Mouse (Mus musculus): ENCODE data around the gene Antxr1. TPM values are rescaled to one million over a fixed set of nuclear protein-coding genes. Genes with fewer than 3 reads are reported as not detected.

Gene Antxr1
- 4.7 and 5.5 TPM in 2 replicates for polyA plus RNA-seq (2014; fragmentation: Nextera tagmentation; extraction: Ambion mirVana)

DNA sequence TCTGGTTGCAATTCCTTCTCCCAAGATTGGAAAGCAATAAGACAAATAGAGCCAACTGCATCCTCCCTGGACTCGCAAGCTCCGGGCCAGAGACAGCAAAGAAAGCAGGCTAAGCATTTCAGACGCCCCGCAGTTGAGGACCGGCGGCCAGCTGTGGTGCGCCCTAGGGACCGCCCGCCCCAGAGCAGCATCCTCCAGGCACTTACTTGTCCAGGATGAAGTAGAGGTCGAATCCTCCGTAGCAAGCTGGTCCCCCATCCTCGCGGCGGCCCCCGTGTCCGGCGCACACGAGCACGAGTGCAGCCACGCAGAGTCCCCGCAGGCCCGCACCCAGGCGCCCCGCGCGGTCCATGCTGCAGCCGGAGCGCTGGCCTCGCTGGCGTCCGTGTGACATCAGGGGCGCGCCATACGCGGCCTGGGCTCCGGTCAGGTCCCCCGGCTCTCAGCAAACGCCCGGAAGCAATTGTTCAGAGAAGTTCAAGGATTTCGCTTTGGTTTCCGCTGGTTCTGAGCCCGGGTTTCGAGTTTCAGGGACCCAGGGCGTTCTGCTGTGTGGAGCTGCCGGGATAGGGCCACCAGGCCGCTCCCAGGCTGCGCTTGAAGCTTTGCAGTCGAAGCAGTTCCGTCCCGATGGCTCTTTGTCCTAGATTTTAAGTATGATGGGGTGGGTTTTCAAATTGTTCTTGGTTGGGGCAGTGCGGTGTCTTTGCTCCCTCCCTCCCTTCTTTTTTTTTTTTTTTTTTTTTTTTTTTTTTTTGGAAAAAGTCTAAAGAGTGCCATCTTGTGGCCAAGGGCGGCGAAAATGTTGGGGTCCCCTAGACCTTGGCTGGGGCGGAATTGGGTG lies at the start of gene Antxr1:
Antxr1 (minus strand) TSS at position 731 of the 844 bp plus-strand sequence.
- H3K9ac ChIP-seq: peak within 1 kb of the TSS; percentile 73
- H3K4me1 ChIP-seq (replicated peaks; ENCODE audit: control insufficient read depth, insufficient read depth, low read length): peaks cover 16% of the 10 kb centered on the region
- DNase-seq (ENCODE audit: low spot score): peak; percentile 70
- H3K36me3 ChIP-seq (replicated peaks; ENCODE audit: control insufficient read depth, insufficient read depth): no peaks in the 10 kb centered on the region
- peak within 1 kb of the TSS; percentile 80 for H3K4me2 ChIP-seq (replicated peaks)
- peak; percentile 78; the same call in 1 of the 2 replicates for ATAC-seq (ENCODE audit: low FRiP score)
- H3K27me3 ChIP-seq (ENCODE audit: control insufficient read depth, insufficient read depth, low read length): no peaks in the 10 kb centered on the region
- peak within 1 kb of the TSS; percentile 64 for H3K27ac ChIP-seq
- WGBS: under 1% methylated on average over 54 of the region's 54 CpGs
- H3K4me3 ChIP-seq (replicated peaks; ENCODE audit: low read length): peak within 1 kb of the TSS; percentile 57
- H3K9me3 ChIP-seq (ENCODE audit: control insufficient read depth, low read length): no peaks in the 10 kb centered on the region

DNA sequence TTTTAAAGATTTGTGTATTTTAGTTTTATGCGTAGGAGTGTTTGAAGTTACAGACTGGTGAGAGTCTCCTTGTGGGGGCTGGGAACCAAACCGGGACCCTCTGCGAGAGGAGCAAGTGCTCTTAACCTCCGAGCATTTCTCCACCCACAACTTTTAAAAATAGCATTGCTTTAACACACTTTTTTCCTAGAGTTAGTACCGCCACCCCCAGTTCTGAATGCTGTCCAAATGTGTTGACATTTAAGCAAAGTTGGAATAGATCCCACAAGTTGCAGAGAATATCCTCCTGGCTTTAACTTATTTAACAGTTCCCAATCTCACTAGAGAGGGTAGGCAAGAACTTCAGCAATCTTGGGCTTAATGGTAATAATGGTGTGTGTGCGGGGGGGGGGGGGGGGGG lies 49.1 kb upstream of the Antxr1 start:
- Histone ChIP-seq H3K9me3 (ENCODE audit: control insufficient read depth, low read length) (no peaks in the 10 kb centered on the region), H3K27me3 (ENCODE audit: control insufficient read depth, insufficient read depth, low read length) (no peaks in the 10 kb centered on the region), H3K36me3 (replicated peaks; ENCODE audit: control insufficient read depth, insufficient read depth) (no peaks in the 10 kb centered on the region), H3K4me1 (replicated peaks; ENCODE audit: control insufficient read depth, insufficient read depth, low read length) (peaks cover 4% of the 10 kb centered on the region; the same call in 1 of the 2 replicates), H3K4me2 (replicated peaks) (peak overlapping the region; percentile 65; the same call in 1 of the 2 replicates), H3K27ac (no peak overlapping the region), H3K9ac (no peak overlapping the region), H3K4me3 (replicated peaks; ENCODE audit: low read length) (peak overlapping the region; percentile 35; the same call in 1 of the 2 replicates)
- 59% methylated on average over 5 of the region's 6 CpGs for WGBS
- no peak for DNase-seq (ENCODE audit: low spot score)
- ATAC-seq (ENCODE audit: low FRiP score): no peak

DNA sequence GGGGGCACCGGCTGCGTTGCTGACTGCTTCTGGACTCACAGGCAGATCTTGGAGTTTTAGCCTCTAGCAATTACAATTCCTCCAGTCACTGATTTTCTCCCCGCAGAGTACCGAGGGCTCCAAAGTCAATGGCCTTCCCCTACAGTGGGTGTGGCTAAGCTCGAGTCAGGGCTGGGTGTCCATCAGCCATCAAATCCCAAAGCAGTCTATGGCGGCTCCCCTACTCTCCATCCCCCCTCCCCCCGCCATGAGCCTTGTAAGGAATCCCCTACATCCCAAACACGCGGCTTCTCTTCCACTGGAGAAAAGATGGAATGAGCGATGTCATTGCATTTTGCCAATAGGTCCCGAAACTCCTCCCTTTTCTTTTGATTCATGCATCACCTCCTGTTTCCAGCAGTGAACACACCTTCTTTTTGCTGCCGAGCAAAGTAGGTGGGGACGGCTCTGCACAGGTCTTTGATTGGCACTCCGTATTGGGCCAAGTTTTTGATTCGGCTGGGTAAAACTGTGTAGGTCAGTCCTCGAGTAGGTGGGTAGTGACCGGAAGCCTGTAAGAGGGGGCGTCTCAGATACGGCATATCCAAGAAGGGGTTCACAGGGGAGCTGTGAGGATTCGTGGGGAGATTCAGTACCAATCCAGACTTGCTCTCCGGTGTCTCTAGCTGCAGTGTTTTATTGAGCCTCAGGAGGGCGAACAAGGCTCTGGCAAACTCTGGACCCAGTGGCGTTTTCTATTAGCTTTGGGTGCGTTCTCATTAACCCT lies 48.5 kb upstream of the Antxr1 start:
- 10% methylated on average over 24 of the region's 24 CpGs for WGBS
- H3K9me3 ChIP-seq (ENCODE audit: control insufficient read depth, low read length): no peaks in the 10 kb centered on the region
- no peaks in the 10 kb centered on the region for H3K36me3 ChIP-seq (replicated peaks; ENCODE audit: control insufficient read depth, insufficient read depth)
- H3K4me2 ChIP-seq (replicated peaks): peak overlapping the region; percentile 65
- no peaks in the 10 kb centered on the region for H3K27me3 ChIP-seq (ENCODE audit: control insufficient read depth, insufficient read depth, low read length)
- no peak overlapping the region for H3K27ac ChIP-seq
- H3K4me1 ChIP-seq (replicated peaks; ENCODE audit: control insufficient read depth, insufficient read depth, low read length): peaks cover 4% of the 10 kb centered on the region; the same call in 1 of the 2 replicates
- ATAC-seq (ENCODE audit: low FRiP score) (no peak; the same call in 1 of the 2 replicates), DNase-seq (ENCODE audit: low spot score) (peak; percentile 57)
- H3K4me3 ChIP-seq (replicated peaks; ENCODE audit: low read length): peak overlapping the region; percentile 35
- peak overlapping the region; percentile 40 for H3K9ac ChIP-seq

DNA sequence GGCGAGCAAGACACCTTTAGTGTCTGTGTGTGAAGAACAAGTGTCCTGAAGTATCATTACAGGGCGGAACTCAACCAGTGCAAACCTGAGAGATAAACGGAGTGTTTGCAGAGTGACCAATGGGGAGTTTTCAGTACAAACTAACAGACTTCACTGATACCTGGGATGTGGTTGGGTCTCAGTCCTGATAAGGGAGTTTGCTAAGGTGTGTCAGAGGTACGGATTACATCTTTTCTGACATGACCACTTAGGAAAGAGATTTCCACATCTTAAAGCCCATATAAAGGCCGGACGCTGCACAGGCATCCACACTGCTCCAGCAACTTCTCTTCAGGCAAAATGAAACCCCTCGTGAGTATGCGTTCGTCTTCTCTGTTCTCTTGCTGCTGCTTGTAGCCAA lies 37.4 kb upstream of the Antxr1 start, which contains the start of gene Gkn2:
Gkn2 (plus strand) TSS at position 301 of the 400 bp plus-strand sequence.
- Histone ChIP-seq H3K9me3 (ENCODE audit: control insufficient read depth, low read length) (no peaks in the 10 kb centered on the region), H3K4me2 (replicated peaks) (no peak within 1 kb of the TSS), H3K9ac (no peak within 1 kb of the TSS), H3K4me3 (replicated peaks; ENCODE audit: low read length) (no peak within 1 kb of the TSS), H3K27me3 (ENCODE audit: control insufficient read depth, insufficient read depth, low read length) (no peaks in the 10 kb centered on the region), H3K36me3 (replicated peaks; ENCODE audit: control insufficient read depth, insufficient read depth) (no peaks in the 10 kb centered on the region), H3K27ac (no peak within 1 kb of the TSS), H3K4me1 (replicated peaks; ENCODE audit: control insufficient read depth, insufficient read depth, low read length) (no peaks in the 10 kb centered on the region)
- DNase-seq (ENCODE audit: low spot score): no peak
- no peak for ATAC-seq (ENCODE audit: low FRiP score)
- 94% methylated on average over 9 of the region's 9 CpGs for WGBS

DNA sequence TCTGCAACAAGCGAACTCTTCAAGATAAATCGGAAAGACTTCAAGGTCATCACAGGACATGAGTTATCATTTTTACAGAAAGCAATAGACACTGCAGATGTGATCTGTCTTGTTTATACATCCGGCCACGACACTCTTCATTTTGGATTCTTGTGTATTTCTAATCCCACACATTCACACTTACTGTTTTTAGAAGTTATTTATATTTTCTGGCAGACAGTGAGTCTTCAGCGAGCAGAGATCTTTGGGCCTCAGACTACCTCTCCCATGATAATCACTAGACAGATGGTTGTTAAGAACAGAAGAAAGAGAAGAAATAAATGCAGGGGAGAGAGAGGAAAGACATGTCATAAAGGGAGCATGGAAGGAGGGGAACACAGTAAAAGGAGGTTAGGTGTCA lies 33.6 kb upstream of the Antxr1 start:
- no peaks in the 10 kb centered on the region for H3K27me3 ChIP-seq (ENCODE audit: control insufficient read depth, insufficient read depth, low read length)
- H3K9me3 ChIP-seq (ENCODE audit: control insufficient read depth, low read length): no peaks in the 10 kb centered on the region
- DNase-seq (ENCODE audit: low spot score): no peak
- no peak overlapping the region for H3K4me3 ChIP-seq (replicated peaks; ENCODE audit: low read length)
- H3K27ac ChIP-seq: no peak overlapping the region
- WGBS: 93% methylated on average over 5 of the region's 5 CpGs
- no peak for ATAC-seq (ENCODE audit: low FRiP score)
- H3K9ac ChIP-seq: no peak overlapping the region
- H3K4me2 ChIP-seq (replicated peaks): no peak overlapping the region
- H3K4me1 ChIP-seq (replicated peaks; ENCODE audit: control insufficient read depth, insufficient read depth, low read length): no peaks in the 10 kb centered on the region
- H3K36me3 ChIP-seq (replicated peaks; ENCODE audit: control insufficient read depth, insufficient read depth): no peaks in the 10 kb centered on the region

DNA sequence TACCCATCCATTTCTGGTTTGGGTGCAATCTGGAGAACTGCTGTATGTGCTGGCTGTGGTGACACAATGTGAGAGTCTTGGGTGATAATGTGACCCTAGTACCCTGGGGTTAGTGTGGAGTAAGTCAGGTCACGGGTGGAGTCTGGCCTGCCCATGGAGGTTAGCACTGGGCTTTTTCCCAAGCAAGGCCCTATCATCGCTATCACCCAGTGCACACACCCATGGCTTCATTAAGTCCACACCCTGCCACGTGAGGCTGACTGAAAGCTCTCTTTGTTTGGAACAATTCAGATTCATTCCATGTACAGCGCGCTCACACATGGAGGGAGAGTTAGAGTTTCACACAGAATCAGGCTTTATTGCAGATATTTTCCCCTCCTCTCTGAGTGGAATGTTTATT lies 18.8 kb upstream of the Antxr1 start:
- DNase-seq (ENCODE audit: low spot score) (no peak), ATAC-seq (ENCODE audit: low FRiP score) (no peak)
- WGBS: 56% methylated on average over 5 of the region's 5 CpGs
- Histone ChIP-seq H3K27ac (no peak overlapping the region), H3K36me3 (replicated peaks; ENCODE audit: control insufficient read depth, insufficient read depth) (no peaks in the 10 kb centered on the region), H3K4me2 (replicated peaks) (no peak overlapping the region), H3K9me3 (ENCODE audit: control insufficient read depth, low read length) (no peaks in the 10 kb centered on the region), H3K4me3 (replicated peaks; ENCODE audit: low read length) (no peak overlapping the region), H3K27me3 (ENCODE audit: control insufficient read depth, insufficient read depth, low read length) (no peaks in the 10 kb centered on the region), H3K9ac (no peak overlapping the region), H3K4me1 (replicated peaks; ENCODE audit: control insufficient read depth, insufficient read depth, low read length) (no peaks in the 10 kb centered on the region)

DNA sequence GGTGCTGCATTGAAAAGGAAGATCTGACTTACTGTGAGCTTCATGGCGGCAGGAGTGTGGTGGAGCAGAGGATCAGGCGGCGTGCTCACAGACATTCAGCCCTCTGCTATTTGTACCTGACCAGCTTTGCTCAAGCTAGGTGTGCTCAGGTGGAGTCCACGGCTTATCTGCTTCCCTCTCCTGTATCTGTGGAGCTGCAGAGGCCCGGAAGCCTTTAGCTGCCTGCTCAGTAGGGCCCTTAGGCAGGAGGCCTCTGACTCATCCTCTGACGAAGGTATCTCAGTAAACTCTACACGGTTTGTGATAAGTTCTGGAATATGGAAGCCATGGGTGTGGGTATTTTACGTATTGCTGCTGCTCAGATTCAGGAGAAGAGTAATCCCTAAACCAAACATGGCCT lies 15.2 kb upstream of the Antxr1 start, which contains the start of gene Gkn1:
Gkn1 (minus strand) TSS at position 114 of the 400 bp plus-strand sequence.
- Histone ChIP-seq H3K27me3 (ENCODE audit: control insufficient read depth, insufficient read depth, low read length) (no peaks in the 10 kb centered on the region), H3K9ac (no peak within 1 kb of the TSS), H3K27ac (no peak within 1 kb of the TSS), H3K4me3 (replicated peaks; ENCODE audit: low read length) (no peak within 1 kb of the TSS), H3K4me2 (replicated peaks) (no peak within 1 kb of the TSS), H3K4me1 (replicated peaks; ENCODE audit: control insufficient read depth, insufficient read depth, low read length) (no peaks in the 10 kb centered on the region), H3K36me3 (replicated peaks; ENCODE audit: control insufficient read depth, insufficient read depth) (no peaks in the 10 kb centered on the region), H3K9me3 (ENCODE audit: control insufficient read depth, low read length) (no peaks in the 10 kb centered on the region)
- DNase-seq (ENCODE audit: low spot score) (no peak), ATAC-seq (ENCODE audit: low FRiP score) (no peak)
- WGBS: 94% methylated on average over 8 of the region's 8 CpGs

DNA sequence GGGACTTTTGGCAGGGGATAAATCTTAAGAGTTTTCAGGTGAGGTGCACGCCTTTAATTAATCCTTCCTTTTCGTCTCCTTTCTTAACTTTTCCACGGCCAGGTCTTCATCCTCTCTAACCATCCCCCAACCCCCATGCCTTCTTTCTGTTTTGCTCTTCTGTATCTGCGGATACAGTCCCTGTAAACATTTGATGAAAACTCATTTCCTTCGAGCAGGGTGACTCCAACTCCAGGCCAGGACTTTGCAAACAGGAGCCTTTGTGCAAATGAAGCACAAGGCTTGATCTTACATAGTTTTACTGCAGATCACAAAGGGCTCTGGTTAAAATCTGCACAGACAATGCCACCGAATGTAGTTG lies 294 bp upstream of the Antxr1 start:
- Histone ChIP-seq H3K4me1 (replicated peaks; ENCODE audit: control insufficient read depth, insufficient read depth, low read length) (peaks cover 16% of the 10 kb centered on the region), H3K9me3 (ENCODE audit: control insufficient read depth, low read length) (no peaks in the 10 kb centered on the region), H3K27me3 (ENCODE audit: control insufficient read depth, insufficient read depth, low read length) (no peaks in the 10 kb centered on the region), H3K27ac (no peak overlapping the region), H3K36me3 (replicated peaks; ENCODE audit: control insufficient read depth, insufficient read depth) (no peaks in the 10 kb centered on the region), H3K4me3 (replicated peaks; ENCODE audit: low read length) (peak overlapping the region; percentile 57; the same call in 1 of the 2 replicates), H3K9ac (no peak overlapping the region), H3K4me2 (replicated peaks) (peak overlapping the region; percentile 80)
- ATAC-seq (ENCODE audit: low FRiP score): no peak
- 35% methylated on average over 6 of the region's 6 CpGs for WGBS
- no peak for DNase-seq (ENCODE audit: low spot score)
